Mouse (Mus musculus): ENCODE data around the gene Scamp3.
"Not testable (repeated sequence)": the region's sequence is repeated elsewhere in the genome, so short reads cannot be mapped to it uniquely, and the experiment has no call there.

The Scamp3 gene

DNA sequence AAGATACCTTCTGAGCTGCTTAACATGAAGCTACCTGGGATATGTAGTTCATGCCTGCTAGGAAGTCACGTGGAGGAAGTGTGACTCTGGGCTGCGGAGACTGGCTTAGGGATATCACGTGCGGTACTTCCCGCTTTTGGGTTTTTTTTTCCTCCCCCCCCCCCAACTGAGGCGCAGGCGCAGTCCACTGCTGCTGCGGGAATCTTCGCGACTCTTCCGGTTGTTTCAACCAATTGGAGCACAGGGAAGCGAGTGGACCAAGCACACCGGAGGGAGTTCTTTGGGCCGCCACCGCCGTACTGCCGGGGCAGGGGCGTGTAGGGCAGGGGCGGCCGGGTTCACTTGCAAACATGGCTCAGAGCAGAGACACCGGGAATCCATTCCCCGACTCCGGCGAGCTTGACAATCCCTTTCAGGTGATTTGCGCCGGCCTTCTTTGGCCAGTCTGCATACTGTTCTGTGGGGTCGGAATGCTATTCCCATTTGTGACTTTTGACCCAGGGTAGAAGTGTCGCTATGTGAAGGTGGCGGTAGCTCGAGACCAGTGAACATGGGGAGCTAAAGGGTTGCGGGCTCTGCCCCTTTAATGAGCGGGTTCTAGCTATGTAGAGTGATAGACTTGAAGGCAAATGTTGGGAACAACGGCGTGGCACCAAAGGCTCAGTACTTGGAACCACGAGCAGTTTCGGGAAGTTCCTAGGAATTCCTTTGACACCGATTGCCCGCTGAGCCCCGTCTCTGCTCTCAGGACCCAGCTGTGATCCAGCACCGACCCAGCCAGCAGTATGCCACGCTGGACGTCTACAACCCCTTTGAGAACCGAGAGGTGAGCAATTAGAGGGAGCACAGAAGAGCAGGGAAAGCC, at the start of gene Scamp3:
Gene Scamp3 (plus strand): TSS at position 232 of the 865 bp plus-strand sequence.
- DNase-seq = peak; percentile 86

DNA sequence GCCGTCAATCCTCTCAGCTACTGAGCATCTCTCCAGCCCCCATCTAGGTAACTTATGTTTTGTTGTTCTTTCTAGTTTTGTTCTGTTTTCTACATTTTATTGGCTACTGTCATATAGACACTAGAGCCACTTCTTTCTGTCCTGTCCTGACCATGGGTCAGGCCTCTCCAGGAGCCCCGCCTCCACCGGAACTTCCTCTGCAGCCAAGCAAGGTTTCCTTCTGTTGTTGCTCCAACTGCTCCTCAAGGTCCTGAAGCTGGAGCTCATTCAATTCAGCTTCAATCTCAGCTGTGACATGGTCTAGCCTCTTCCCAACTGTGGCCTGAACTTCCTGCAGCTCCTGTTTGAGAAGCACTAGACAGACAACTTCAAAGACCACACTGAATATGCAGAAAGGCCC, 47.4 kb upstream of the Scamp3 start:
- DNase-seq = no peak

DNA sequence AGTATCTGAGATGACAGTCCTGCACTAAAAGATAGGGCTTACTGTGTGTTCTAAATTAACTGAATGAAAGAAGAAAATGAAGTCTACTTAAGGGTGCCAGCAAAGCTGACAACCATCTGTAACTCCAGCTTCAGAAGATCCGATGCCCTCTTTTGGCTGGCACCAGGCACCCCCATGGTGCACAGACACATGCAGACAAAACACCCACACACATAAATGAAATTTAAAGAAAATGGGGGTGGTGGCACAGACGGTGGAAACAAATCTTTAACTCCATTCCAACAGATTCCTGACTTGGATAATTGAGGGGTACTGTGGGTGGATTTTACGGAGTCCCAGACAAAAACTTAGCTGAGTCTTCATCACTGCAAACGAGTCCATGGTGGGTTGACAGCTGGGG, 45.5 kb upstream of the Scamp3 start:
- peak; percentile 42 for DNase-seq

DNA sequence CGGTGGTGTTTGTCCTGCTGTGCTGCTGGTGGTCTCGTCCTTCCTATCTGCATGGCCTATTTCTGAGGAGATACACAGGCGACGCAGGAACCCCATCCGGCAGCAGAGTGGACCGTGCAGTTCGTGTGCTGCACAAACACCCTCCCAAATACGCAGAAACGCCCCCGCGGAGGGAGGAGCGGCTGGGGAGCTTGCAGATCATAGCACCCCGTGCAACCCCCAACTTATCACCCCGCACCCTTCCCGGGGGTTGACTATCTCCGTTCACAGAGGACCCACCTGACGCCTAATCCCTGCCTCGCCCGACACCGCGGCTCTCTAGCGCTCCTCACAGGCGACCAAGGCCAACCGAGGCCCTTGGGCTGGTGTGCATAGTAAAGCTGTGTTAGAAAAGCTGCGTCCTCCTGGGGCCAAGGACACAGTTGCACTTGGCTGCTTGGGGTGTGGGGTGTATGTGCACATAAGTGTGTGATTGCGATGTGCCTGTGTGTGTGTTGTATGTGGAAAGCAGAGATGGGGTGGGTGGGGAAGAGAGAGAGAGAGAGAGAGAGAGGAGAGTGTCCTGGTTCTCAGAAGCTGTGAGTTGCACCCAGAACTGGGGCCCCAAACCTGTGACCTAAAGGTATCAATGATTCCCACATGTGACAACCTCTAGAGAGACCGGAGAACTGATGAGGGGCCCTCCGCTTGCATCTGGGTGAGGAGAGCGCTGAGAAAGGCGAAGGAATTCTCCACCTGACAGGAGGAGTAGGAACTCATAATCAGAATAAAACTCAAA, 44.8 kb upstream of the Scamp3 start:
- DNase-seq = peak; percentile 55

DNA sequence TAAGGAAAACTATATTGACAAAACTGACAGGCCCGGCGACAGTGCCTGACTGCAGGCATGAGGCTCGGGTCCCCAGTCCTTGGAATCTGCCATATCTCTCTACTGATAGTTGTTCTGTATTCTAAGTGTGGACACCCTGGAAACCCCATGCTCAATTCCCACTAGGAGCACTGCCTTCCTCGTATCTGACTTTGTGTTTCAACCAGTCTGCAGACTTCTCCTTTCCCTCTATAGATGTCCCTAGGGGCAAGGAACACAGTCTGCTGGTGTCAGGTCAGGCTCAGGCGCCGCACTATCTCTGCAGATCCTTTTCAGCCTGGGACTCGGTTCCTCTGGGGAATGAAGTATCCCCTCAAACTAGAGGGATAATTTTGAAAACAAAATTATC, 44.2 kb upstream of the Scamp3 start:
- DNase-seq = no peak

DNA sequence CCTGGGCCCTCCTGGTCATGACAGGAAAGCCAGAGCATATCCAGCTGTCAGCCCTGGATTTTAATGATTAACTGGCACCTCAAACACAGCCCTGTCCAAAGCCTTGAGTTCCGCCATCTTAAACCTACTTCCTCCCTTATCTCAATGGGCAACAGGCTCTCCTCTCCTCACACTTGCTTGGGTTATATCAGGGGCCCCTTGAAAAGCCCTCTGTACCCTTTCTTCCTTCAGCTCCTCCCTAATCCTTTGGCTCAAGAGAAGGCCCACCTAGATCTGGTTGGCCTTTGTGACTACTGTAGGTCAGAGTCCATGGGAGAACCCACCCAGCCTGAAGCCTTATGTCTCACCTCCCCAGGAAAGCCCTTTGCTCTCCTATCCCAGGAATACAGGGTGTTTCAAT, 43.5 kb upstream of the Scamp3 start:
- DNase-seq = no peak

DNA sequence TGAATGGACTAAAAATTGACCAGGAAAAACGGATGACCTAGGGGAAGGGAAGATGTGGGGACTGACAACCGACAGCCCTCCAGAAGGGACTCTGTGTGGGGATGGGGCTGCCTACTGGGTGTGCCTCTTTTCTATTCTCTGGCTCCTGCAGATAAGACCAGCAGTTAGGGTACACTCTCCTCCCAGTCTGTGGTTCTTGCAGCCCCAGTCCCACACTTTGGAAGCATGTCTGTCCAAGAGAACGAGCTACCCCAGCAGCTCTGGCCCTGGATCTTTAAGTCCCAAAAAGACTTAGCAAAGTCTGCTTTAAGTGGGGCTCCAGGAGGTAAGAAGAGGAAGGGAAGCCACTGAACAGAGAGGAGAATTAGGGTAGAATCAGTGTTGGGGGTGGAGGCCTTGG, 41.3 kb upstream of the Scamp3 start, which contains the start of gene Pklr:
Gene Pklr (plus strand): TSS at position 185 of the 400 bp plus-strand sequence.
- no peak for DNase-seq

DNA sequence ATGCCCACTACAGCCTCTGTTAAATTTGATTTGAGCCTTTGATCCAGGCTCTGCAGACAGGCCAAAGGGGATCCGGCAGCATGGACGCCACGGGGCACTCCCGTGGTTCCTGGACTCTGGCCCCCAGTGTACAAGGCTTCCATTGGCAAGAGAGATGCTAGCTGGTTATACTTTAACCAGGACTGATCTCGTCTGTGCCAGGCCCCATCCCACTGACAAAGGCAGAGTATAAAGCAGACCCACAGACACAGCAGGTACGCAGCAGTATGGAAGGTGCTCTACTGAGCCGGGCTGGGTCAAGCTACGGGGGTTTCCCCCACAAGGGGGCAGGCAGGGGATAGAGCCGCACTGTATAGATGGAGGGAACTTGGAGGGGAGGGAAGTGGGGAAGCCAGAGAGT, 40.9 kb upstream of the Scamp3 start:
- no peak for DNase-seq

DNA sequence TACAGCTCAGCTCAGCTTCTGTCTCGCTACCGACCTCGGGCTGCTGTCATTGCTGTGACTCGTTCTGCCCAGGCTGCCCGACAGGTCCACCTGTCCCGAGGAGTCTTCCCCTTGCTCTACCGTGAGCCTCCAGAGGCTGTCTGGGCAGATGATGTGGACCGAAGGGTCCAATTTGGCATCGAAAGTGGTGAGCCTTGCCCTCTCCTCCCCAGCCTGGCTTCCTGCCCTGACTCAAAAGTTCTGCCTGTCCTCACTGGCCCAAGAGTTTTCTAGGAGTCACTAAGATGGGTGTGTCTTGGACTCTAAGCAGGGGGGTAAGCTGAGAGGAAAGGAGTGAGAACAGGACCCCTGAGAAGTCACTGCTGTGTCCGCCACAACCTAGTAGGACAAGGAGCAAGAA, 32.5 kb upstream of the Scamp3 start:
- DNase-seq = no peak

DNA sequence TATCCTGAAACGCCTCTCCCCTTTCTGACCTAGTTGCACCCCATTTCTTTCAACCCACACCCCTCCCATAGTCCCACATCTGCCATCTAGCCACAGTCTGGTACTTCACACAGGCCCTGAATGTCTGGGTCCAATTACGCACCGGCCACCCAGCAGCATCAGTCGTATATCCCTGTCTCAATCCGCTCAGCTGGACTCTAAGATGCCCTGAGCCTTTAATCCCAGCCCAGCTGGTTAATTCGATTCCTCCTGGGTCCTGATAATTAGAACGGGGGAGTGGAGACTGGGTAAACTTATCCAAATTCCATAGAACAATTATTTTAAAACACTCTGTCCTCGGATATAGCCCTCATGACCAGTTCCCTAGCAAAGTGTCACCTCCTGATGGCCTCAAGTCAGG, 31.7 kb upstream of the Scamp3 start:
- DNase-seq = no peak

DNA sequence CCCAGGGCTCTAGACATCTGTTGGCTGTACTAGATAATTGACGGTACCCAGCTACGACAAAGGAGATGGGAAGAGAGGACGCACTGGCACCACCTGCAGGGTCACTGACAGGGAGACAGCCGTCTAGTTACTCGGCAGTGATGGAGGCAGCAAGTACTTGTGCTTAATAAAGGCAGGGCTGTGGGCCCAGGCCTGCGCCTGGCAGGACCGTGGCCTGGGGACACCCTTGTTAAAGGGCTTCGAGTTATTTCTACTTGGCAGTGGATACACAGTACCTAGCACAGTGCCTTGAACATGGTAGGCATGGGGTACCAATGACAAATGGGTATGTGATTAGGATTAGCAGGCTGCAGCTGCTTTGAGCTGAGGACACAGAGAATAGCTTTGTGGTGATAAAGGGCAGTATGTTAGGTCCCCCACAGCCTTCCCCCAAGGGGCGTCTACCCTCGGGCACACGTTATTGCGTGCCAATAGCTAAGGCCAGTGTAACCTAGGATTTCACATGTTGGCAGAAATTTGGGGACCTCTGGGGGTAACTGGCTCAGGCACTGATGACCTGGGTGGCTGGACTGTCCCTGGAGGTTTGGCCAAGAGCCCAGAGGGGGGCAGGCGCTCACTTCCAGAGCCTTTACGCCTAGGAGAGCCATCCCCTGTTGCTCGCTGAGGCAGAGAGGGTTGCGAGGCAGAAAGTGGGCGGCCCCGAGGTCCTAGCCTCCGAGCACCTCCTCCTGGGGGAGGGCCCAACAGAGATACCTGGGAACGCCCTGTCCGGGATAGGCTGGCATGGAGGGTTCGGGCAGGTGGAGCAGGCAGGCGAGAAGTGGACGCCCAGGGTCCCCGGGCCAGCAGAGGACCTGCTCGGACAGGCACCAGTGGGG, 29.9 kb upstream of the Scamp3 start:
- no peak for DNase-seq

DNA sequence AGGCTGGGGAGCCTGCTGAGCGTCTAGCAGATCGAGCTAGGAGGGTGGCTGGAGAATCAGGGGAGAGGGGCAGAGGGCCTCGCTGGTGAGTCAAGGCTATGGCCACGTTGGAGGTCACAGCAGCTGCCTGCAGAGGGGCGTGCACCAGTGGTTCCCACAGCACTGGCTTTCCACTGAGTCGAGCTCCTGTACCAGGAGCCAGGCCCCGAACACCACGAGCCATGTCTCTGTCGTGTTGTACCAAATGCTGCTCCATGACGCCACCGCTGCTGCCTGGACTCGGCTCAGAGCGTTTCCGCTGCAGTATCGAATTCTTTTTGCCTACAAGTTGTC, 29.3 kb upstream of the Scamp3 start:
- no peak for DNase-seq

DNA sequence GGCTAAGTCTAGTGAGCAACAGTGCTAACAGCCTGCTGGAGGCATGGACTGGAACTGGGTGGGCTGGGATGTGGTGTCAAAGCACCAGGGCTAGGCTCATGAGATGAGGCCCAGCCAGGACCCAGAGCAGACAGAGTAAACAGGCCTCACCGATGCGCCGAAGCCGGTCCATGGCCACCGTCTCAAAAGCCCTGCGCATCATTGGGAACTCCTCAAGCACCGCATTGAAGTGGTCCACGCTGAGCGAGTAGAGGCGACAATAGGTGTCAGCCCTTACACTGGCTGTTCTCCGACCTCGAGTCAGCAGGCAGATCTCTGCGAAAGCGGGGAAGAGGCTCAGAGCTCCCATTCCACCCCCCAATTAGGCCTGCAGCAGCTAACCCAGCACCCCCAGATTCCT, 28.7 kb upstream of the Scamp3 start:
- no peak for DNase-seq

DNA sequence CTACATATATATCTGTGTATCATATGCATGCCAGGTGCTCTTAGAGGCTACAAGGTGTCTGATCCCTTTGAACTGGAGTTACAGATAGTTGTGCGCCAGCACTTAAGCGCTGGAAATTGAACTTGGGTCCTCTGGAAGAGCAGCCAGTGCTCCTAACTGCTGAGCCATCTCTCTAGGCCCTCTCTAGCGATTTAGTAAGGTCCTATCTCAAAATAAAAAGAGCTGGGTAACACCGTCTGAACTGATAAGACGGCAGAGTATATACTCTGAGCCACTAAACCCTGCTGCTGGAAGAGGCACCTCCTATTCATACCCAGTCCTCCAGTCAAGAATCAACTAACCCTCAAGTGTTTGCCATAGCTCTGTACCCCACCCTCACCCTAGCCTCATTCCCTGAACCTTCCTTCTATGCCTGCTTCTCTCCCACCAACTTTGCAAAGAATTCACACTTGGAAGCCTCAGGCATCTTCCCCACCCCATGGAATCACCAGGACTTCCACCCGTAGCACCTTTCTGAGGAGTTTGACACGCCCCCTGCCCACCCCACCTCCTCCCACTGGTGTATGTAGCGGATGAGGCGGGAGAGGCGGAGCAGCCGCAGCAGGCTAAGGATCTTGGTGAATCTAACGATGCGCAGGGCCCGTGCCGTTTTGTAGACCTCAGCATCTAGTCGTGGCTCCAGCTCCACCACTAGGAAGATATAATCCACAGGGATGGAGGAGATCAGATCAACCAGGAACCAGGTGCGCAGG, 25.0 kb upstream of the Scamp3 start:
- no peak for DNase-seq

DNA sequence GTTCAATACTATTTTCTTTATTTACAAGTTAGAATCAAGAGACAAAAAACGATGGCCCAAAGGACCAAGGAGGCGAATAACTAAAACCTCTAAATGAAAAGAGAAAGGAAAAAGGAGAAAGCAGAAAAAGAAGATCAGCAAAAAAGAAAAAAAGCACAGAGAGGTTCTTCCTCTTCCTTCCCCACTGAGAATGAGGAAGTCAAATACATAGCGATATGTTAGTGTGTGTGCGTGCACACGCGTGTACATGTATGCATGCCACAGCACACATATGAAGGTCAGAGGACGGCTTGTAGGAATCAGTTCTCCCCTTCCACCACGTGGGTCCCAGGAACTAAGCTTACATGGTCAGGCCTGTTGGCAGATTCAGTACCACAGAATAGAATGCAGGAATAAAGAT, 20.3 kb upstream of the Scamp3 start:
- DNase-seq = no peak

DNA sequence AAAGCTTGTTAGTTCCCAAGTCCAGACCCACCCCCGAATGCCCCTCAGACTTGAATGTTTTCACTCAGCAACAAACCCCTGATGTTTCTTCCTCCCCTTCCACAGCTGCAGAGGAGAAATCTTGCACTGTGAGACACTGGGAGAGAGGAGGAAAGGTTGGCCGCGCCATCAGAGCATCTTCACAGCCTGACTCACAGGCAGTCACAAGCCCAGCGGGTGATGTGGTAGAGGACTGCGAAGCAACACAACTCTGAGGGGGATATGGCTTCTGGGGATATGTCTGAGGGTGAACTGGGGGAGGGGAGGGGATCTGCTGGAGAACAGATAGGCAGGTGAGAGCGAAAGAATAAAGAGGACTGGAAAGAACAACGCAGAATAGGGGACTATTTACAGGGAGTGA, 18.6 kb upstream of the Scamp3 start:
- DNase-seq = peak; percentile 27

DNA sequence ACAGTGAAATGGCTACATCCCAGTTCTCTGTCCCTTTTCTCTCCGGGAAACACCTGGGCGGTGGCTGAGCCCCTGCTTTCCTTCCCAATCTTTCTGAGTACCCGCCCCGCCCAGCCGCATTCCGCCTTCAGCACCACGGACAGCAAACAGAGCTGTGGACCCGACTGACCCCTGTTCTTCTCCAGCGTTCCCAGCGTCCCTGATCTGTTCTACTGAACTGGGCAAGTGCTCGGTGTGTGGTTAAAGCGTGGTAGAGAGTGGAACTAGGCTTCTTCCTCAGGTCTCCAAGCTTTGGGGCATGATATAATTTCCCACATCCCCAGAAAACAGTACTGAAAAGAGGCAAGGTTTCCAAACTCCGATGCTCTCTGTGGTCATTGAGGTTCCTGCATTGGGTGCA, 18.1 kb upstream of the Scamp3 start:
- DNase-seq = peak; percentile 21

DNA sequence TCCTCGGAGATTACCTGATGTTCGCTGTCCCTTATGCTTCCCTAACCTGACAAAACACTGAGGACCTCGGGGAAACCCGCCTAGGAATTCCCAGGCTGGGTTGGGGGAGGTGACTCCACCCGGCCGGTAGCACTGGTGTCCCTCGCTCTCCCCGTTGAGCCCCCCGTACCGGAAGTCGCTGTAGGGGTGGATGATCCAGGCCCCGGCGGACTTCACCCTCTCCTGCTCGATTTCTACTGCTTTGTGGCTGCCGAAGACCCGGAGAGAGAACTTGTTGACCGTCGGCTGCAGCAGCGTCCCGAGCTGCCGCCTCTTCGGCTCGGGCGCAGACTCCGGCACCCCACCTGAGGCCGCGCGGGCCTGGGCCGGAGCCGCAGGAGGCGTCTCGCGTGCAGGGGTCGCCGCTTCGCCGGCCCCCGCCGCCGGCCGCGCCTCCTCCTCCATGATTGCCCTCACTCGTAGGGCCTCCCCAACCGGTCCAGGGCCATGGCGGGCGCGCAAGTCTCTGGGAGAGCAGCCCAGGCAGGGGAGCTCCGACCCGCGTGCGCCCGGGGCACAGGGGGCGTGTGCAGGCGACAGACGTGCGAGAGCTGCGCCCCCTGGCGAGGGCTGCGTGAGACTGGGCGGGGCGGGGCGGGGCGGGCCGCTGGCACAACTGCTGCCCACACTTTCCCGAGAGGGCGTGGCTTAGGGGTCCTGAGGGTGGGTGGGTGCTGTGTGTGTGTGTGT, 17.5 kb upstream of the Scamp3 start, which contains the start of gene Hcn3:
Gene Hcn3 (minus strand): TSS at position 581 of the 729 bp plus-strand sequence.
- DNase-seq = peak; percentile 52

DNA sequence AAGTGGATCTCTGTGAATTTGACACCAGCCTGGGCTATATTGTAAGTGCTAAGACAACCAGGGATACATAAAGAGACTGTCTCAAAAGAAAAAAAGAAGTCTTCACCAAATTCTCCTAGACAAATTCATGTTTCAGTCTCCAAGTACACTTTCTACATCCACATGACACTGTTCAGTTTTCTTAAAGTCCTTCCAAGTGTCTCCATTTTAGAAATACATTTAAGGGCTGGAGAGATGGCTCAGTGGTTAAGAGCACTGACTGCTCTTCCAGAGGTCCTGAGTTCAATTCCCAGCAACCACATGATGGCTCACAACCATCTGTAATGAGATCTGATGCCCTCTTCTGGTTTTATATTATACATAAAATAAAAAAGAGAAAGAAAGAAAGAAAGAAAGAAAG, 16.1 kb upstream of the Scamp3 start:
- DNase-seq = not testable (repeated sequence)

DNA sequence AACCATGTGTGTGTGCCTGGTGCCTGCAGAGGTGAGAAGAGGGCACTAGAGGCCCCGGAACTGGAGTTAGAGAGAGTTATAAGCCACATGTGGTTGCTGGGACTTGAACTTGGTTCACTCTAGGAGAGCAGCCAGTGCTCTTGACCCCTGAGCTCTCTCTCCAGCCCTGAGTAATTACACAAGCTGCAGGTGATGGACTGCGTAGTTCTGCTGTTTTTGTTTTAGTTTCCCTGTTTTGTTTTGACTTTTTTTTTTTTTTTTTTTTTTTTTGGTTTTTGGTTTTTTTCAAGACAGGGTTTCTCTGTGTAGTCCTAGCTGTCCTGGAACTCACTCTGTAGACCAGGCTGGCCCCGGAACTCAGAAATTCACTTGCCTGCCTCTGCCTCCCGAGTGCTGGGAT, 15.5 kb upstream of the Scamp3 start:
- no peak for DNase-seq

DNA sequence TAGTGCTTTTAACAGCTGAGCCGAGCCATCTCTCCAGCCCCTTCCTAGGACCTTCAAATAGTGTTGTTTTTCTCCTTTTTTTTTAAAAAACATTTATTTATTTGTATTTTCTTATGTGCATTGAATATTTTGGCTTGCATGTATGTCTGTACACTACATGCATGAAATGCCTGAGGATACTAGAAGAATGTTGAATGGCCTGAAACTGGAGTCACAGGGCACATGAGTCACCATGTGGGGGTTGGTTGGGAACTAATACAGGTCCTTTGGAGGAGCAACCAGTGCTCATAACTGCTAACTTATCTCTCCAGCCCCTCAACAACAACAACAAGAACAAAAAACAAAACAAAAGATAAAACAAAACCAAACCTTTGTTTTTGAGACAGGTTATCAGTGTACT, 14.2 kb upstream of the Scamp3 start:
- no peak for DNase-seq

All from right cerebral cortex, postnatal 25 days (tissue).